Mouse (Mus musculus) B cell, adult (primary cell): Measurements from ENCODE around the gene Gm28051. TPM values are rescaled to one million over a fixed set of nuclear protein-coding genes. Genes with fewer than 3 reads are reported as not detected.

Experiments
- total RNA-seq: library from RNA; stranded (reverse); gene quantifications from 4 replicates; pipeline ENCODE4 v1.2.4, GENCODE M21; 2023; ENCODE audit not compliant: inconsistent age

Gene Gm28051
- total RNA-seq = not detected in 4 replicates

DNA sequence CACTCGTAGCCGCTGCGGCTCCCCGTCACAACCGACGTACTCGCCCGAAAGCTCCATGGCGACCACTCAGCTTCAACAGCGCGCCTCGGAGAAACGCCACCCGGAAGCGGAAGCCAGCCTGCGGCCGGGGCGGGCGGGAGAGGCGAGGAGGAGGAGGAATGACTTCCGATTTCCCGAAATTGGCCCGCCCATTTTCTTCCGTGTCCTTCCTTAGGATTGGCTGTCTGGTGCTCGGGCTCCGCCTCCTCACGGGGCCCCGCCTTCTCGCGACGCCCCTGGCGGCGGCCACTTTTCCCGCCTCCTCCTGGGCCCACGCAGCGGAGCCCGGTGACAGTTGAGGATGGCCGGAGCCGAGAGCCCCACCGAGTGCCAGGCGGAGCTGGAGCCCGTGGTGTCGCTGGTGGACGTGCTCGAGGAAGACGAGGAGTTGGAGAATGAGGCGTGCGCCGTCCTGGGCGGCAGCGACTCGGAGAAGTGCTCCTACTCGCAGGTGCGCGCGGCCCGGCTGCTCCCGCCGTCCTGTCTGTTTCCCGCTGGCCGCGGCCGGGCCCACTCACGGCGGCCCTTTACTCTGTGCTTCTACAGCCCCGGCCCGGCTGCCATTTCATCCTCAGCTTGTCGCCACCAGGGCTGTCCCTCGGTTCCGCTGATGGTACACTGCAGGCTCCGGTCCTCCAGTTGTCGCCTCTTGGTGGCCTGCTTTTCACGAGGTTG lies at the start of gene Gm28051, which contains the start of the genes Gon7 and Ubr7:
Gene Gm28051 (minus strand): TSS at position 77 of the 714 bp plus-strand sequence.
Gene Gon7 (minus strand): TSS at position 115 of the 714 bp plus-strand sequence.
Gene Ubr7 (plus strand): TSS at position 279 of the 714 bp plus-strand sequence.

DNA sequence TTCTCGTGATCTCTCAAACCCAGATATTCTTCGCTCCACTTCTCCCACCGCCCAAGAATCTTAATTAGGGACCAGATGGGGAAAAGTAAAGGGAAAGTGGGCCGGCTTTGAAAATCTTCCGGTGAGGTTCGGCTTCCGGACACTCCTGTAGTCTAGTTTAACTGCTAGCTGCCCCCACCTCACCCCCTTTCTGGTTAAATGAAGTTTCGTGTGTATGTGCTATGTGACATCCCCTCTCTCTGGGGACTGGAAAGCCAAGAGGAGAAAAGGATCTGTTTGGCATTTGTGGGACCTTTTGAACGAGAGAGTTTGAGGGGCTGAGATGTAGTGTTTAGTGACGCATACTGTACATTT lies 815 bp upstream of the Gm28051 start, which contains the start of gene Gm20604:
Gene Gm20604 (minus strand): TSS at position 270 of the 354 bp plus-strand sequence.

GRCm38 (mm10) chr12:102743589-102744574 lies 13.7 kb downstream of the Gm28051 start, which contains the start of the genes Moap1 and Tmem251:
Gene Moap1, minus strand, starts transcription at chr12:102743661.
Gene Tmem251, plus strand, starts transcription at chr12:102743762.

GRCm38 (mm10) chr12:102704457-102705198 lies 52.9 kb downstream of the Gm28051 start, which contains the start of gene Itpk1:
Gene Itpk1, minus strand, starts transcription at chr12:102704930.

Other genes starting within 250 kb of the Gm28051 start
- not detected in 4 replicates for gene Chga, start 202.8 kb downstream of the Gm28051 start, total RNA-seq
- gene Itpk1, start 52.8 kb downstream of the Gm28051 start, total RNA-seq = 21.7 to 37.4 TPM (median 27.3 TPM) in 4 replicates
- gene Moap1, start 14.1 kb downstream of the Gm28051 start, total RNA-seq = 12.2 to 18.1 TPM (median 13.1 TPM) in 4 replicates
- gene Tmem251, start 14.0 kb downstream of the Gm28051 start, total RNA-seq = 33.9 to 37.1 TPM (median 34.8 TPM) in 4 replicates
- 26.8 to 33.8 TPM (median 29.3 TPM) in 4 replicates for gene Gon7, start within 50 bp of the Gm28051 start, total RNA-seq
- 19.4 to 24.7 TPM (median 21.0 TPM) in 4 replicates for gene Ubr7, start 202 bp upstream of the Gm28051 start, total RNA-seq
- gene Gm20604, start 907 bp upstream of the Gm28051 start, total RNA-seq = 6.5 to 7.8 TPM (median 6.9 TPM) in 4 replicates
- gene Btbd7, start 120.7 kb upstream of the Gm28051 start, total RNA-seq = 36.3 to 44.1 TPM (median 41.2 TPM) in 4 replicates
- gene Cox8c, start 141.6 kb upstream of the Gm28051 start, total RNA-seq = not detected in 4 replicates
- not detected in 4 replicates for gene Unc79, start 191.1 kb upstream of the Gm28051 start, total RNA-seq